Mouse (Mus musculus): ENCODE results near the gene Mybpc3. TPM values are rescaled to one million over a fixed set of nuclear protein-coding genes. Genes with fewer than 3 reads are reported as not detected.

Mybpc3 gene
- polyA plus RNA-seq, 1 experiment from 2014 or later = 0.08 TPM

DNA sequence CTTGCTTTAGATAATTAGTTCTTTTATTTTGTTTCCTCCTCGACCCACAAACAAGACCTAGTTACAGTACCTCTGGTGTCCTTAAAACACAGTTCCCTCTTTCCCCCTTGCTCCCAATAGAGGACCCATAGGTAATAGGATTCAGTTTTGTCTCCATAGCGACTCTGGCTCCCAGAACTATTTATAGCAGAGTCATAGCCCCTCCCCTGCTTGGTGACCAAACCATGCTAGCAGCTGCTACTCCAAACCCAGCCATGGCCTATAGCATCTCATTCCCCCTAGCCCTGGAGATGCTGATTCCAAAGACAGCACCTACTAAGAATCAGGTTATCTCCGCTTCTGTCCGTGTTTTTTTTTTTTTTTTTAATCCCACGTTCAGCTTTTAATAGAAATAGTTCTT is 62.8 kb downstream of the Mybpc3 start:
- H3K27me3 ChIP-seq = no peaks in the 10 kb centered on the region
- no peak overlapping the region for H3K9ac ChIP-seq
- H3K4me1 ChIP-seq = peaks cover 17% of the 10 kb centered on the region
- peaks cover 21% of the 10 kb centered on the region for H3K36me3 ChIP-seq
- ATAC-seq (ENCODE audit: insufficient number of reproducible peaks, insufficient read depth, low FRiP score, low TSS enrichment, low read depth) = no peak
- no peak overlapping the region for H3K27ac ChIP-seq
- 70% methylated on average over 5 of the region's 5 CpGs for WGBS
- H3K9me3 ChIP-seq = no peaks in the 10 kb centered on the region
- H3K4me3 ChIP-seq = no peak overlapping the region
- no peak overlapping the region for H3K4me2 ChIP-seq

DNA sequence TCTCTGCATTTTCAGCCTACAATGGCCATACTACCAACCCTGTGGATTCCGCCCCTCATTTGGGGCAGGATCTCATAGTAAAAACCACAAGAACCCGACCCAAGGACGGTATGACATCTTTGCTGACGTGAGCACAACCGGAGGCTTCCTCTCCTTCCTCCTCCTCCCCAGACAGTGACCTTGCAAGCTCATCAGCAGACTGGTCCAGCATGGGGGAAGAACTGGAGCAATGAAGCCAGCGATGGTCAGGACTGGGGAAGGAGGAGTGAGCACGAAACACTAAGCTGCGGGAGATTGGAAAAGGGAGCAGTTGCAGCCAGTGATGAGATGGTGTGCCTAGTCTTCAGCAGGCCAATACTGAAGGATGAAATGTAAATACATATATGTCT is 64.1 kb downstream of the Mybpc3 start:
- H3K36me3 ChIP-seq = peaks cover 9% of the 10 kb centered on the region
- peaks cover 17% of the 10 kb centered on the region for H3K4me1 ChIP-seq
- H3K9me3 ChIP-seq = no peaks in the 10 kb centered on the region
- ATAC-seq (ENCODE audit: insufficient number of reproducible peaks, insufficient read depth, low FRiP score, low TSS enrichment, low read depth) = no peak
- H3K27me3 ChIP-seq = no peaks in the 10 kb centered on the region
- peak overlapping the region; percentile 77 for H3K4me3 ChIP-seq
- peak overlapping the region; percentile 78 for H3K9ac ChIP-seq
- WGBS = 9% methylated on average over 8 of the region's 8 CpGs
- peak overlapping the region; percentile 84 for H3K4me2 ChIP-seq
- H3K27ac ChIP-seq = peak overlapping the region; percentile 83; the same call in 1 of the 2 replicates

DNA sequence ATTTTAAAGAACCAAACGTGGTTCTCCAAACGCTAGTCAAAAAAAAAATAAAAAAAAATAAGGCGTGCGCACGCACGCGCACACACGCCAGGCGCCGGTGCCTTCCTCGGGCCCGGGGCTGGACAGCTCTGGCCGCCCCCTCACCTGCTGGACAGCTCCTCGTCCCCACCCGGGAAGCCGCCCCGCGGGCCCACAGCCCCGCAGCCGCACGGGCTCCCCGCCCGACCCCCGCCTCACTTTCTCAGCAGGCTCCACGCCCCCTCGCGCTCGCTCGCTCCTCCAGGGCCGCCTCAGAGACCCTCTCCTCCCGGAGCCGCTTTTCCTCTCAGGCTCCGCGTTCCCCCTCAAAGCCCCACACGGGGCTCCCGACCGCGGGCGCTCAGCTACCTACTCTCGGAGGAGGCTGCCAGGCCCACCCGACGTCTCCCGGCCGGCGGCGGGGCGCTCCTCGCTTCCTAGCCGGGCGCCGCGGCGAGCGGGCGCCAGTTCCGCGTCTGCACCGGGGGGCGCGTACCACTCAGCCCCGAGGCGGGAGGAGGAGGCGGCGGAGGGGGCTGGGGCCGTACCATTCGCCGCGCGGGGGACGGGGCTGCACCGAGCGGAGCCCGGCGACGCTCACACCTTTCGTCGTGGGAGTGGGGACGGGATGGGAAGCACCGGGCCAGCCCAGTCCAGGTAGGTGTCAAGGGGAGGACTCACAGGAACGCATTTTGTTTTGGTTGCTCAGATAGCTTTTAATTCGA is 64.6 kb downstream of the Mybpc3 start:
- ATAC-seq (ENCODE audit: insufficient number of reproducible peaks, insufficient read depth, low FRiP score, low TSS enrichment, low read depth) = peak; percentile 91
- Histone ChIP-seq H3K4me1 (peaks cover 17% of the 10 kb centered on the region), H3K27ac (peak overlapping the region; percentile 83), H3K9me3 (no peaks in the 10 kb centered on the region), H3K36me3 (peaks cover 8% of the 10 kb centered on the region), H3K4me3 (peak overlapping the region; percentile 77), H3K4me2 (peak overlapping the region; percentile 84), H3K27me3 (no peaks in the 10 kb centered on the region), H3K9ac (peak overlapping the region; percentile 78)
- WGBS = under 1% methylated on average over 69 of the region's 81 CpGs

DNA sequence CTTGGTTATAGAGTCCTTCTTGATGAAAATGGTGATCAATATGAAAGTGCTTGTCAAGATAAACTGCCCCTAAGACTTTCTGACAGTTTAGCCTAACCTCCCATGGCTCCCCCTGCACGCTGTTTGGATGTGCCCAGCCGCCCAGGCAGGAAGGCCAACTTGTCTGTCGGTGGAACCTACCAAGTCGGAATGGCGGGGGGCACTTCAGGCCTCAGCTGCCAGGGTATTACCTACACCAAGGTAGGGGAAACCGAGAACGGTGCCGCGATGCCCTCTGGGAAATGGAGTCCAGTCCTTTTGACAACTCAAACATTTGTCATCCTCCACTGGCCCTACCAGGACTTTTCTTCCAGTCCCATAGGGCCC is 65.2 kb downstream of the Mybpc3 start:
- ATAC-seq (ENCODE audit: insufficient number of reproducible peaks, insufficient read depth, low FRiP score, low TSS enrichment, low read depth) = peak; percentile 96
- peaks cover 17% of the 10 kb centered on the region for H3K4me1 ChIP-seq
- H3K4me2 ChIP-seq = peak overlapping the region; percentile 84
- no peaks in the 10 kb centered on the region for H3K9me3 ChIP-seq
- H3K27me3 ChIP-seq = no peaks in the 10 kb centered on the region
- H3K27ac ChIP-seq = peak overlapping the region; percentile 83
- under 1% methylated on average over 9 of the region's 9 CpGs for WGBS
- peak overlapping the region; percentile 78 for H3K9ac ChIP-seq
- H3K36me3 ChIP-seq = peaks cover 3% of the 10 kb centered on the region
- H3K4me3 ChIP-seq = peak overlapping the region; percentile 77

DNA sequence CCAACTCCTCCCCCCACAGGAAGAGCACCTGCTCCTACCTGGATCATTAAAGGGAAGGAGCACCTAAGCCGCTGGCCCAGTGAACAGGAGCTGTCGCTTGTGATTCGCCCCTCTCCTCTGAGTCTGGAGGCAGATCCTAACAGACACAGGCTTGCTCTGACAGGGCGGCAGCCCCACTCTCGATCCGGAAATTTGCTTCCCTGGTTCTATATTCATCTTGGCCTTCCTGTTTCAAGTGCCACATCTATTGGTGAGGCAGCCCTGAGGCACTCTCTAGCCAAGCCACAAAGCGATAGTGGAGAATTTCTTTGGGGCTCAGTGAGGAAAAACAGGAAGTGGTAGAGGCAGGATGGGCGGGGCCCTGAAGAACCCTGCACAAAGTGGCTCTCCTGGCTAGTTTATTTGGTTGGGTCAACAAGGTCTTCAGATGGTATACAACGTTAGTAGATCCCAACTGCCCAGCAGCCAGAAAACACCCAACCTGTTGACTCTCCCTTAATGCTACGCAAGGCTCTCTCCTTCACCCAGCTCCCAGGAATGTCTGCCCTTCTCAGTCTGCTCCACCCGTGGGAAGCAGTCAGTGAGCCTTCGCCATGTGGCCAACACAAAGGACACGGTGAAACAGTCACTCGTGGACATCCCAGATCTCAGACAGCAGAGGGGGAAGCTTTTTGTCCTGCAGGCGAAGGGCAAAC is 65.9 kb downstream of the Mybpc3 start, which contains the start of gene Madd:
Madd (minus strand) TSS at position 127 of the 695 bp plus-strand sequence.
- no peak for ATAC-seq (ENCODE audit: insufficient number of reproducible peaks, insufficient read depth, low FRiP score, low TSS enrichment, low read depth)
- peak within 1 kb of the TSS; percentile 78 for H3K9ac ChIP-seq
- H3K27ac ChIP-seq = peak within 1 kb of the TSS; percentile 83
- peaks cover 17% of the 10 kb centered on the region for H3K4me1 ChIP-seq
- no peaks in the 10 kb centered on the region for H3K9me3 ChIP-seq
- 62% methylated on average over 15 of the region's 15 CpGs for WGBS
- peak within 1 kb of the TSS; percentile 84 for H3K4me2 ChIP-seq
- H3K4me3 ChIP-seq = peak within 1 kb of the TSS; percentile 77
- H3K27me3 ChIP-seq = no peaks in the 10 kb centered on the region
- H3K36me3 ChIP-seq = no peaks in the 10 kb centered on the region

Other genes with a start within 250 kb of the Mybpc3 start
- gene C1qtnf4, start 232.3 kb upstream of the Mybpc3 start, polyA plus RNA-seq (2015; fragmentation: Nextera tagmentation; extraction: Ambion mirVana) = 16.7 and 21.5 TPM in 2 replicates
- gene Kbtbd4, start 213.4 kb upstream of the Mybpc3 start, polyA plus RNA-seq (2015; fragmentation: Nextera tagmentation; extraction: Ambion mirVana) = 46.1 and 47.0 TPM in 2 replicates
- 208 and 232 TPM in 2 replicates for gene Ndufs3, start 213.3 kb upstream of the Mybpc3 start, polyA plus RNA-seq (2015; fragmentation: Nextera tagmentation; extraction: Ambion mirVana)
- gene Celf1, start 177.8 kb upstream of the Mybpc3 start, polyA plus RNA-seq (2015; fragmentation: Nextera tagmentation; extraction: Ambion mirVana) = 82.5 and 91.3 TPM in 2 replicates
- gene Rapsn, start 82.5 kb upstream of the Mybpc3 start, polyA plus RNA-seq (2015; fragmentation: Nextera tagmentation; extraction: Ambion mirVana) = 3.3 and 3.4 TPM in 2 replicates
- gene Psmc3, start 64.1 kb upstream of the Mybpc3 start, polyA plus RNA-seq (2015; fragmentation: Nextera tagmentation; extraction: Ambion mirVana) = 263 and 298 TPM in 2 replicates
- 64.3 and 67.4 TPM in 2 replicates for gene Slc39a13, start 47.7 kb upstream of the Mybpc3 start, polyA plus RNA-seq (2015; fragmentation: Nextera tagmentation; extraction: Ambion mirVana)
- 7.2 and 7.5 TPM in 2 replicates for gene Spi1, start 35.8 kb upstream of the Mybpc3 start, polyA plus RNA-seq (2015; fragmentation: Nextera tagmentation; extraction: Ambion mirVana)
- 16.5 and 18.2 TPM in 2 replicates for gene Madd, start 65.7 kb downstream of the Mybpc3 start, polyA plus RNA-seq (2015; fragmentation: Nextera tagmentation; extraction: Ambion mirVana)
- gene Nr1h3, start 84.7 kb downstream of the Mybpc3 start, polyA plus RNA-seq (2015; fragmentation: Nextera tagmentation; extraction: Ambion mirVana) = 0.83 and 1.9 TPM in 2 replicates
- 28.6 and 29.0 TPM in 2 replicates for gene Acp2, start 84.7 kb downstream of the Mybpc3 start, polyA plus RNA-seq (2015; fragmentation: Nextera tagmentation; extraction: Ambion mirVana)
- gene Ddb2, start 118.8 kb downstream of the Mybpc3 start, polyA plus RNA-seq (2015; fragmentation: Nextera tagmentation; extraction: Ambion mirVana) = 20.0 and 23.6 TPM in 2 replicates
- 42.1 and 44.2 TPM in 2 replicates for gene Pacsin3, start 137.8 kb downstream of the Mybpc3 start, polyA plus RNA-seq (2015; fragmentation: Nextera tagmentation; extraction: Ambion mirVana)
- 81.8 and 90.6 TPM in 2 replicates for gene Arfgap2, start 146.8 kb downstream of the Mybpc3 start, polyA plus RNA-seq (2015; fragmentation: Nextera tagmentation; extraction: Ambion mirVana)